Comparison of ENCODE assay signal across 8 mouse cellular contexts in the genomic region with DNA sequence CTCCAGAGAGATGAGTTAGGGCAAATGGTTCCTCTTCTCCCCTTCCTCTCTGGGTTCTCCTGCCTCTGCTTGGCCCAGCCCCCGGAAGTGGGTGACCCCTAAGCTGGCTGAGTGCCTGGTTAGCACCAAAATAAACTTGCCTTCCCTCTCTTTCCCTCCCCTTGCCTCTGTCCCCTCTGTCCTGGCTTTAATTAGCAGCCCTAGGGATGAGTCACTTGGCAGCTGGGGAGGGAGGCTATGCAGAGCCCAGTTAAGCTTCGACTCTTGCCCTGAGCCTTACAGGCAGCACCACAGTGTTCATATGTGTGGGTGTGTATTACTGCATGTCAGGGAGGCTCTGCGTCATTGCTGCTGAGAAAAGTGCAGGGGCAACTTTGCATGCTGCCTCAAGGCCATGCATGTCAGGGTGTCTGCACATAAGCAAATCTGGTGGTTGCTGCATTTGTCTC. TPM values are rescaled to one million over a fixed set of nuclear protein-coding genes. Genes with fewer than 3 reads are reported as not detected.
DNase-seq lines count a peak whose midpoint lies in the region; ATAC-seq lines count a peak whose summit lies in the region.

No protein-coding gene starts in this region.

- intact Hi-C loops in gastrocnemius, postnatal 36 days (cut with DNase I) = no loop called here

- no peak overlapping the region for H3K4me3 ChIP-seq in forebrain, embryonic 11.5 days (ENCODE audit: low read depth, low read length)
- H3K4me3 ChIP-seq in forebrain, embryonic 15.5 days = no peak overlapping the region
- H3K4me3 ChIP-seq in kidney, embryonic 15.5 days (replicated peaks) = no peak overlapping the region
- H3K4me3 ChIP-seq in midbrain, embryonic 11.5 days (ENCODE audit: low read depth, low read length) = no peak overlapping the region

- DNase-seq in forebrain, embryonic 11.5 days (ENCODE audit: low spot score) = peak; percentile 45
- peak; percentile 12 for DNase-seq in urinary bladder, postnatal 25 days (ENCODE audit: low spot score)
- DNase-seq in urinary bladder, adult 2 months (ENCODE audit: low spot score) = no peak
- peak; percentile 35 to 47 for DNase-seq in gastrocnemius, postnatal 36 days
- peak; percentile 24 for DNase-seq in lung, postnatal 25 days (ENCODE audit: low spot score)
- no peak for DNase-seq in midbrain, embryonic 11.5 days (ENCODE audit: low spot score, missing footprints)

- no peak overlapping the region for H3K9ac ChIP-seq in forebrain, embryonic 11.5 days (ENCODE audit: low read length)
- no peak overlapping the region for H3K9ac ChIP-seq in forebrain, embryonic 15.5 days (replicated peaks)
- H3K9ac ChIP-seq in kidney, embryonic 15.5 days = no peak overlapping the region
- H3K9ac ChIP-seq in midbrain, embryonic 11.5 days (ENCODE audit: low read length) = no peak overlapping the region

- no peak for ATAC-seq in forebrain, embryonic 11.5 days (replicated peaks; ENCODE audit: low FRiP score)
- no peak for ATAC-seq in forebrain, embryonic 15.5 days (replicated peaks)
- ATAC-seq in kidney, embryonic 15.5 days (replicated peaks; ENCODE audit: low FRiP score) = no peak
- ATAC-seq in midbrain, embryonic 11.5 days (ENCODE audit: low FRiP score) = no peak

- H3K27me3 ChIP-seq in forebrain, embryonic 11.5 days (ENCODE audit: control insufficient read depth, insufficient read depth, low read length) = peaks cover 47% of the 10 kb centered on the region
- 0 out of 2 replicates have a peak, but pooled peaks cover 8% of the 10 kb centered on the region for H3K27me3 ChIP-seq in forebrain, embryonic 15.5 days
- H3K27me3 ChIP-seq in kidney, embryonic 15.5 days = peaks cover 77% of the 10 kb centered on the region
- H3K27me3 ChIP-seq in midbrain, embryonic 11.5 days (ENCODE audit: control insufficient read depth, insufficient read depth, low read length) = peaks cover 67% of the 10 kb centered on the region

- 55% methylated on average over 3 of the region's 3 CpGs for WGBS in forebrain, embryonic 11.5 days
- 44% methylated on average over 3 of the region's 3 CpGs for WGBS in forebrain, embryonic 15.5 days
- WGBS in kidney, embryonic 15.5 days = 23% methylated on average over 3 of the region's 3 CpGs
- WGBS in midbrain, embryonic 11.5 days = 49% methylated on average over 3 of the region's 3 CpGs

- 0 out of 2 replicates have a peak, but pooled peaks cover 1% of the 10 kb centered on the region for H3K4me1 ChIP-seq in forebrain, embryonic 11.5 days (replicated peaks; ENCODE audit: control insufficient read depth, insufficient read depth, low read length)
- H3K4me1 ChIP-seq in forebrain, embryonic 15.5 days = 0 out of 2 replicates have a peak, but pooled peaks cover 9% of the 10 kb centered on the region
- peaks cover 14% of the 10 kb centered on the region for H3K4me1 ChIP-seq in kidney, embryonic 15.5 days
- peaks cover 7% of the 10 kb centered on the region for H3K4me1 ChIP-seq in midbrain, embryonic 11.5 days (ENCODE audit: control insufficient read depth, insufficient read depth, low read length)

- H3K9me3 ChIP-seq in forebrain, embryonic 11.5 days (ENCODE audit: control insufficient read depth, low read length) = no peaks in the 10 kb centered on the region
- H3K9me3 ChIP-seq in forebrain, embryonic 15.5 days = no peaks in the 10 kb centered on the region
- H3K9me3 ChIP-seq in kidney, embryonic 15.5 days (replicated peaks) = no peaks in the 10 kb centered on the region
- H3K9me3 ChIP-seq in midbrain, embryonic 11.5 days (ENCODE audit: control insufficient read depth, low read length) = no peaks in the 10 kb centered on the region

- H3K36me3 ChIP-seq in forebrain, embryonic 11.5 days (ENCODE audit: control insufficient read depth, insufficient read depth, low read length) = no peaks in the 10 kb centered on the region
- no peaks in the 10 kb centered on the region for H3K36me3 ChIP-seq in forebrain, embryonic 15.5 days
- H3K36me3 ChIP-seq in kidney, embryonic 15.5 days = no peaks in the 10 kb centered on the region
- H3K36me3 ChIP-seq in midbrain, embryonic 11.5 days (ENCODE audit: control insufficient read depth, insufficient read depth, low read length) = no peaks in the 10 kb centered on the region

- no peak overlapping the region for H3K4me2 ChIP-seq in forebrain, embryonic 11.5 days (ENCODE audit: low read depth, low read length, severe bottlenecking)
- no peak overlapping the region for H3K4me2 ChIP-seq in forebrain, embryonic 15.5 days (replicated peaks)
- H3K4me2 ChIP-seq in kidney, embryonic 15.5 days = no peak overlapping the region
- no peak overlapping the region for H3K4me2 ChIP-seq in midbrain, embryonic 11.5 days

- H3K27ac ChIP-seq in forebrain, embryonic 11.5 days (ENCODE audit: low read depth, low read length) = no peak overlapping the region
- no peak overlapping the region for H3K27ac ChIP-seq in forebrain, embryonic 15.5 days (replicated peaks)
- peak overlapping the region; percentile 45 for H3K27ac ChIP-seq in kidney, embryonic 15.5 days
- H3K27ac ChIP-seq in midbrain, embryonic 11.5 days (ENCODE audit: low read depth, low read length) = no peak overlapping the region

RNA-seq across cellular contexts. Expression of gene Iqsec2, which starts 28.4 kb away (rescaled TPM):
- 1.5 and 2.1 TPM in 2 replicates for polyA plus RNA-seq in forebrain, embryonic 11.5 days (2014; fragmentation: Nextera tagmentation; extraction: Ambion mirVana)
- 3.6 and 5.1 TPM in 2 replicates for polyA plus RNA-seq in forebrain, embryonic 15.5 days (2015; fragmentation: Nextera tagmentation; extraction: Ambion mirVana)
- 8.3 and 10.7 TPM in 2 replicates for polyA plus RNA-seq in urinary bladder, adult 2 months (2012; rRNA removed)
- 10 to 100 TPM; 17.2 to 20.8 TPM for total RNA-seq in gastrocnemius, postnatal 36 days (2021)
- 3.9 and 5.0 TPM in 2 replicates for polyA plus RNA-seq in kidney, embryonic 15.5 days (2015; fragmentation: Nextera tagmentation; extraction: Ambion mirVana)
- 1.1 and 1.8 TPM in 2 replicates for polyA plus RNA-seq in midbrain, embryonic 11.5 days (2014; fragmentation: Nextera tagmentation; extraction: Ambion mirVana)

Comparison
In these comparisons a context has a peak if more than half of its experiments do, and no peak if none do; other contexts are left out.
1. DNase-seq: peak in forebrain, embryonic 11.5 days (single experiment), urinary bladder, postnatal 25 days (single experiment), gastrocnemius, postnatal 36 days (2 of 2) and lung, postnatal 25 days (single experiment); none in urinary bladder, adult 2 months (single experiment) and midbrain, embryonic 11.5 days (single experiment).